Mouse (Mus musculus) stomach, embryonic 16.5 days (tissue): ENCODE results near the gene Wdr11. TPM values are rescaled to one million over a fixed set of nuclear protein-coding genes. Genes with fewer than 3 reads are reported as not detected.

Source experiments
- ATAC-seq: fragments of 200-750 bp; cut with Nextera tagmentation; 2 replicates; pipeline ENCODE4 v1.8.0; 2017; ENCODE audit warnings: moderate number of reproducible peaks, moderate TSS enrichment; ENCODE audit not compliant: insufficient read depth, low FRiP score
- H3K27ac ChIP-seq: fragments of 300-500 bp; sonication (generic); 2 replicates; pipeline ENCODE4 v1.5.1; 2014; ENCODE audit warnings: low read length
- H3K27me3 ChIP-seq: fragments of 300-500 bp; sonication (generic); 2 replicates; pipeline ENCODE4 v1.6.1; 2014; ENCODE audit warnings: low read length, control low read depth, mixed read lengths; ENCODE audit not compliant: control insufficient read depth, insufficient read depth
- H3K36me3 ChIP-seq: fragments of 300-500 bp; sonication (generic); 2 replicates; pipeline ENCODE4 v1.6.1; 2014; ENCODE audit warnings: low read length; ENCODE audit not compliant: control insufficient read depth, insufficient read depth
- H3K4me1 ChIP-seq: fragments of 300-500 bp; sonication (generic); 2 replicates; pipeline ENCODE4 v1.6.1; 2014; ENCODE audit warnings: low read length, control low read depth, mixed read lengths; ENCODE audit not compliant: control insufficient read depth, insufficient read depth
- H3K4me2 ChIP-seq: fragments of 300-500 bp; sonication (generic); 2 replicates; pipeline ENCODE4 v1.6.1; 2014; ENCODE audit warnings: low read depth, low read length, mixed read lengths
- H3K4me3 ChIP-seq: fragments of 300-500 bp; sonication (generic); replicated peaks from 2 replicates; pipeline ENCODE4 v1.5.1; 2014; ENCODE audit warnings: mild to moderate bottlenecking, low read length
- H3K9ac ChIP-seq: fragments of 300-500 bp; sonication (generic); 2 replicates; pipeline ENCODE4 v1.6.1; 2014; ENCODE audit warnings: low read length
- H3K9me3 ChIP-seq: fragments of 300-500 bp; sonication (generic); replicated peaks from 2 replicates; pipeline ENCODE4 v1.6.1; 2016; ENCODE audit warnings: low read length, control low read depth; ENCODE audit not compliant: control insufficient read depth
- WGBS: fragments of 180-500 bp; shearing (Covaris S2); extraction: QIAGEN DNeasy Blood & Tissue Kit; methylation state at CpG from one replicate; pipeline ENCODE4 v1.1.7; 2014; 5-methylcytosine and 5-hydroxymethylcytosine counted together
- polyA plus RNA-seq: library from polyadenylated mRNA; unstranded; fragments of >200 nt; fragmentation: Nextera tagmentation; extraction: Ambion mirVana; gene quantifications from 2 replicates; pipeline ENCODE4 v1.2.1, GENCODE M21; 2015

Wdr11 gene
- polyA plus RNA-seq, 1 experiment from 2014 or later, result 37.6 TPM

DNA sequence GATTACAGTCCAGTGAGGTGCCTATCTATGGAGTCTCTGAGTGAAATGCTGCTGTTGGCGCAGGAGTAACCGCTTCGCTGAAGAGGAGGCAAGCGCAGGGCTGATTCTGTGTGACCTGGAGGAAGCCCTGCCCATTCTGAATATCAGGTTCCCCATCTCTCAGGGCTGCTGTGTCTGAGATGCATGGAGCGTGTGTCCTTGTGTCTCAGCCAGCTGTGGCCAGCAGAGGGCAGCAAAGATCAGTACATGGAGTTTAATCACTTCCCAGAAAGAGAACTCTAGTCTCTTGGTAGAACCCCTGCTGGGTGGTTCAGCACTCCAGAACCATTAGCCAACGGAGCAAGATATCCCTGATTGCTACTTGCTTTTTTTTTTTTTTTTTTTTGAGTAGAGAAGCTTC lies 57.3 kb downstream of the Wdr11 start:
- no peaks in the 10 kb centered on the region for H3K36me3 ChIP-seq
- peak; percentile 19; the same call in 1 of the 2 replicates for ATAC-seq
- no peaks in the 10 kb centered on the region for H3K27me3 ChIP-seq
- no peak overlapping the region for H3K4me2 ChIP-seq
- H3K27ac ChIP-seq, result peak overlapping the region; percentile 56; the same call in 1 of the 2 replicates
- H3K9me3 ChIP-seq, result no peaks in the 10 kb centered on the region
- 1% methylated on average over 6 of the region's 6 CpGs for WGBS
- peak overlapping the region; percentile 39; the same call in 1 of the 2 replicates for H3K9ac ChIP-seq
- H3K4me3 ChIP-seq, result no peak overlapping the region
- peaks cover 8% of the 10 kb centered on the region for H3K4me1 ChIP-seq

DNA sequence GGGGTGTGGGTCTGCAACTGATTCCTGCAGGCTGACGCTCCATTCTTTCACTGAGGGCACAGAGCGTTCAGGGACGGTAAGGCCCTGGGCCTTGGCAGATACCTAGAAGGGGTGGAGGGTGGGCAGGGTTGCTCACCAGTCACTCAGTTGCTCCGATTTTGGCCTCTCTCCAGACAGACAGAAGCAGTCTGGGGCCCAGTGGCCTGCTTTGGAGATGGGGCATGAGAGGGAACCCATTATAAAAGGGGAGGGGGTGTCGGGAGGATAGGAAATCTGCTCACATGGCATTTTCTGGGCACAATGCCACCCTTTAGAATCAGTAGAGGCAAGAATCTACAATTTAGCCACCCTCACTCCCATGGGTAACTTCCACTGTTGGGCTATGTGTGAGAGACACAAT lies 59.1 kb downstream of the Wdr11 start:
- ATAC-seq, result no peak
- H3K9me3 ChIP-seq, result no peaks in the 10 kb centered on the region
- H3K4me3 ChIP-seq, result no peak overlapping the region
- 79% methylated on average over 5 of the region's 5 CpGs for WGBS
- H3K4me2 ChIP-seq, result no peak overlapping the region
- no peaks in the 10 kb centered on the region for H3K36me3 ChIP-seq
- no peaks in the 10 kb centered on the region for H3K27me3 ChIP-seq
- peaks cover 17% of the 10 kb centered on the region for H3K4me1 ChIP-seq
- no peak overlapping the region for H3K9ac ChIP-seq
- peak overlapping the region; percentile 86 for H3K27ac ChIP-seq

GRCm38 (mm10) chr7:129651781-129652180 lies 60.1 kb downstream of the Wdr11 start:
- peak overlapping the region; percentile 86 for H3K27ac ChIP-seq
- WGBS, result 38% methylated on average over 7 of the region's 7 CpGs
- no peaks in the 10 kb centered on the region for H3K9me3 ChIP-seq
- H3K4me1 ChIP-seq, result peaks cover 22% of the 10 kb centered on the region
- H3K36me3 ChIP-seq, result no peaks in the 10 kb centered on the region
- H3K4me3 ChIP-seq, result no peak overlapping the region
- no peaks in the 10 kb centered on the region for H3K27me3 ChIP-seq
- no peak overlapping the region; the same call in 1 of the 2 replicates for H3K9ac ChIP-seq
- H3K4me2 ChIP-seq, result peak overlapping the region; percentile 23; the same call in 1 of the 2 replicates
- peak; percentile 29; the same call in 1 of the 2 replicates for ATAC-seq

GRCm38 (mm10) chr7:129652901-129653460 lies 61.3 kb downstream of the Wdr11 start:
- 41% methylated on average over 9 of the region's 9 CpGs for WGBS

GRCm38 (mm10) chr7:129653791-129654271 lies 62.2 kb downstream of the Wdr11 start:
- Histone ChIP-seq H3K27me3 (no peaks in the 10 kb centered on the region), H3K4me1 (peaks cover 19% of the 10 kb centered on the region), H3K4me3 (no peak overlapping the region), H3K9me3 (no peaks in the 10 kb centered on the region), H3K4me2 (no peak overlapping the region), H3K27ac (peak overlapping the region; percentile 2; the same call in 1 of the 2 replicates), H3K36me3 (no peaks in the 10 kb centered on the region), H3K9ac (peak overlapping the region; percentile 48)
- 8% methylated on average over 11 of the region's 11 CpGs for WGBS
- ATAC-seq, result peak; percentile 31; the same call in 1 of the 2 replicates

More at GRCm38 (mm10) chr7:129652901-129653460, 61.3 kb downstream of the Wdr11 start:
- Histone ChIP-seq H3K4me3 (no peak overlapping the region), H3K36me3 (no peaks in the 10 kb centered on the region), H3K4me1 (peaks cover 22% of the 10 kb centered on the region), H3K9me3 (no peaks in the 10 kb centered on the region), H3K27me3 (no peaks in the 10 kb centered on the region), H3K27ac (peak overlapping the region; percentile 71), H3K9ac (no peak overlapping the region), H3K4me2 (no peak overlapping the region)
- no peak for ATAC-seq

DNA sequence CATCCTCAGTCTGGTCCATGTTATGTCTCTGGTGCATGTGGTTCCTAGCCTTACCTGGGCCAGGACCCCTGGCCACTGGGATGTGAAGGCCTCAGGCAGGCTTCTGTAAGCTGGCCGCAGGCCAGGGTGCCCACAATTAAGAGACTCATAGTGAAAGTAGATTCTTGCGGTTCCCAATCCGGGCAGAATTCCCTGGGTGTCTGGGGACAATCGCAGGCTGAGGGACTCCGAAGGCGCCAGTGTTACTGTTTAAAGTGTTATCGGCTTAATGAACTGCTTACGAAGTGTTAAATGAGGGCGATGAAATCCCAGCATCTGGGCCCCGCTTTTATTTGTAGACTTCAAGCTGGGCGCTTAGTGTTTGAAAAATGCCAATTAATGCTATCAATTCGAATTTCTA lies 63.3 kb downstream of the Wdr11 start:
- H3K27me3 ChIP-seq, result no peaks in the 10 kb centered on the region
- peaks cover 21% of the 10 kb centered on the region; the same call in 1 of the 2 replicates for H3K4me1 ChIP-seq
- H3K36me3 ChIP-seq, result no peaks in the 10 kb centered on the region
- no peak overlapping the region for H3K4me2 ChIP-seq
- 72% methylated on average over 12 of the region's 12 CpGs for WGBS
- H3K27ac ChIP-seq, result 0 out of 2 replicates have a peak overlapping the region, but pooled peaks have one; percentile 63
- no peaks in the 10 kb centered on the region for H3K9me3 ChIP-seq
- H3K4me3 ChIP-seq, result no peak overlapping the region
- H3K9ac ChIP-seq, result 0 out of 2 replicates have a peak overlapping the region, but pooled peaks have one; percentile 48
- no peak for ATAC-seq

DNA sequence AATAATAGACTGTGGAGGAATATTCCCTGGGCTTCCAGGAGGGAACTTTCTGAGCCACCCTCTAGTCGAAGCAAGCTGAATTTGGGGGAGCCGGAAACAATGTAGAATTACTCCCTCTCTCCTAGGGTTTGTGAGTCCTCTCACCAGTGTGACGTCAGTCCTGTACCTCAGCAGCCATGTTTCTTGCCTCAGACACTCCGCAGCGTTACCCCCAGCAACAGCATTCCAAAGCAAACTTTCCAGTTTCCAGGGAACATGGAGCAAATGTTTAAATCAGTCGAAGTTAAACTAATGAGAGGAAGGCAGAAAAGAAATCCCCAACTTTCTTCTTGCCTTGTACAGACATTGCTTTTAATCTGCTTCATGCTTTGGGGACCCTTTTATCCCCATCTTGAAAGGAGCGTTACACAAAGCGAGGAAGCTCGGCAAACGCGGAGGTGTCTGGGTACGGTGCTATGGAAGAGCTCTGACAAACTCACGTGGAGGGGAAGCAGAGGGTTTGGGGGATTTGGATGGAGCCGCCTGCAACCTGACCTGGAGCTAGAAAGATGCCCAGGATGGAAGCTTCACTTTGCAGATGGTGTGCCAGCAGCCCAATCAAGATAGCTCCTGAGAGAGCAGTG lies 64.1 kb downstream of the Wdr11 start:
- peak overlapping the region; percentile 39; the same call in 1 of the 2 replicates for H3K9ac ChIP-seq
- H3K9me3 ChIP-seq, result no peaks in the 10 kb centered on the region
- H3K27me3 ChIP-seq, result no peaks in the 10 kb centered on the region
- 70% methylated on average over 14 of the region's 14 CpGs for WGBS
- peak overlapping the region; percentile 63 for H3K27ac ChIP-seq
- no peaks in the 10 kb centered on the region for H3K36me3 ChIP-seq
- H3K4me2 ChIP-seq, result no peak overlapping the region
- H3K4me3 ChIP-seq, result no peak overlapping the region
- H3K4me1 ChIP-seq, result peaks cover 26% of the 10 kb centered on the region
- no peak for ATAC-seq

DNA sequence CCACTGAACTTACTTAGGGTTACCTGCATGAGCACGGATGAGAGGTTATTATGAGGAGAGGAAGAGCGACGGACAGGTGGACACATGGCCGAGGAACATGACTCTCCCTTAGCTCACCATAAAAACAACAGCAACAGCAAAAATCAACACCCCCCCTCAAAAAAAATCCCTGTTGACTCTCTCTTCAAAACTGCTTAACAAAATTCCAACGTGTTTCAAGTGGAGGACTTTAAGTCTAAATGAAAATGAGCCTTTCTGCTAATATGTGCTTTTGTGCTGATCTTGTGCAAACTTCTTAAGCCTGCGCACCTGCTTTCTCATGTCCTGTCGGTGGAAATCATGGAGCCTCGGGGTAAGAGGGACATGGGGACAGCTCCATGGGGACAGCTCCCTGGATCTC lies 66.2 kb downstream of the Wdr11 start:
- no peak for ATAC-seq
- Histone ChIP-seq H3K9me3 (no peaks in the 10 kb centered on the region), H3K4me1 (peaks cover 30% of the 10 kb centered on the region), H3K4me2 (no peak overlapping the region), H3K27ac (peak overlapping the region; percentile 6; the same call in 1 of the 2 replicates), H3K9ac (no peak overlapping the region), H3K27me3 (no peaks in the 10 kb centered on the region), H3K4me3 (no peak overlapping the region), H3K36me3 (no peaks in the 10 kb centered on the region)
- WGBS, result 78% methylated on average over 8 of the region's 8 CpGs

- no peaks in the 10 kb centered on the region for H3K36me3 ChIP-seq
- 73% methylated on average over 8 of the region's 8 CpGs for WGBS
- no peak overlapping the region for H3K4me2 ChIP-seq
- no peaks in the 10 kb centered on the region for H3K9me3 ChIP-seq
- no peaks in the 10 kb centered on the region for H3K27me3 ChIP-seq
- H3K9ac ChIP-seq, result no peak overlapping the region
- peaks cover 34% of the 10 kb centered on the region for H3K4me1 ChIP-seq
- peak overlapping the region; percentile 68 for H3K27ac ChIP-seq
- H3K4me3 ChIP-seq, result no peak overlapping the region
- ATAC-seq, result no peak
Measured at GRCm38 (mm10) chr7:129659755-129660154, 68.1 kb downstream of the Wdr11 start.
